Mouse (Mus musculus) cortical plate, adult 2 months (tissue): ENCODE measurements around the gene Mrpl1.

ENCODE experiments used
- CTCF ChIP-seq: fragments of 200-500 bp; IDR thresholded peaks from 2 replicates; pipeline ENCODE4 v1.5.1; 2011; ENCODE audit warnings: mild to moderate bottlenecking, control low read depth, low read length; ENCODE audit not compliant: insufficient read depth; ENCODE audit errors: extremely low read depth
- POLR2A ChIP-seq: fragments of 200-500 bp; IDR thresholded peaks from 2 replicates; pipeline ENCODE4 v1.6.1; 2011; ENCODE audit warnings: mild to moderate bottlenecking, low read length, control low read depth; ENCODE audit not compliant: insufficient read depth; ENCODE audit errors: extremely low read depth

- no peak for TF ChIP-seq CTCF
- TF ChIP-seq POLR2A: no peak
Measured at GRCm38 (mm10) chr5:96183211-96183610, 26.1 kb upstream of the Mrpl1 start.
